Mouse (Mus musculus): Measurements from ENCODE around the gene Eya3.

DNA sequence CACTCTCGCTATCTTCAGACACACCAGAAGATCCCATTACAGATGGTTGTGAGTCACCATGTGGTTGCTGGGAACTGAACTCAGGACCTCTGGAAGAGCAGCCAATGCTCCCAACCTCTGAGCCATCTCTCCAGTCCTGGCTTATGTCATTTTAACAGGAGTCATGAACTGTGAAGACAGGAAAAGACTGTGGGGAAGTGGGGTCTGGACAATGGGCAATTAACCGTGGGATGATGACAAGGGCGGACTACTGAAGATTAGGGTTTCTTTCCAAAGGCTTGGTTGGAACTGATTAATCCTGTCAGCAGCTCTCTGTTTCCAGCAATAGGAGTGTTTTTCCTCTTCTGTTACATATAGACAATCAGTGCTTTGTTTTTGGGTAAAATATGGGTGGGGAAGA lies 39.0 kb upstream of the Eya3 start:
- TF ChIP-seq CTCF (conservative IDR thresholded peaks at IDR 0.05; ENCODE audit: low read length) (no peak), NANOG (IDR thresholded peaks at IDR 0.05; ENCODE audit: borderline replicate concordance, low read length) (no peak), POU5F1 (IDR thresholded peaks at IDR 0.05; ENCODE audit: borderline replicate concordance, low read length) (no peak)
